Mouse (Mus musculus): ENCODE data around the gene Auts2. TPM values are rescaled to one million over a fixed set of nuclear protein-coding genes. Genes with fewer than 3 reads are reported as not detected.

Gene Auts2
- total and polyA plus RNA-seq, 3 experiments = 16.9 to 35.7 (median 28.1) TPM

- WGBS = 89% methylated on average over 8 of the region's 8 CpGs
- Histone ChIP-seq H3K9ac (ENCODE audit: low read depth, low read length) (no peak overlapping the region), H3K27me3 (ENCODE audit: control insufficient read depth, insufficient read depth, low read length) (no peaks in the 10 kb centered on the region), H3K79me2 (replicated peaks; ENCODE audit: control insufficient read depth, insufficient read depth, low read length) (no peaks in the 10 kb centered on the region), H3K36me3 (ENCODE audit: control insufficient read depth, insufficient read depth, low read length) (no peaks in the 10 kb centered on the region), H3K4me1 (ENCODE audit: control insufficient read depth, insufficient read depth, low read length) (0 out of 2 replicates have a peak, but pooled peaks cover 1% of the 10 kb centered on the region), H3K4me3 (no peak overlapping the region), H3K27ac (no peak overlapping the region)
- TF ChIP-seq EP300 (IDR thresholded peaks at IDR 0.05; ENCODE audit: insufficient read depth, low read depth, low read length) (no peak), CTCF (IDR thresholded peaks at IDR 0.05) (no peak), POLR2A (IDR thresholded peaks at IDR 0.05; ENCODE audit: insufficient read depth, low read depth, low read length) (no peak)
- DNase-seq = no peak
- intact Hi-C loops (cut with DNase I) = no loop called here
Measured at GRCm38 (mm10) chr5:131665068-131665467, 878.1 kb downstream of the Auts2 start.

GRCm38 (mm10) chr5:131664657-131665056, 878.5 kb downstream of the Auts2 start:
- Histone ChIP-seq H3K27ac (no peak overlapping the region), H3K79me2 (replicated peaks; ENCODE audit: control insufficient read depth, insufficient read depth, low read length) (no peaks in the 10 kb centered on the region), H3K4me3 (no peak overlapping the region), H3K4me1 (ENCODE audit: control insufficient read depth, insufficient read depth, low read length) (0 out of 2 replicates have a peak, but pooled peaks cover 1% of the 10 kb centered on the region), H3K27me3 (ENCODE audit: control insufficient read depth, insufficient read depth, low read length) (no peaks in the 10 kb centered on the region), H3K9ac (ENCODE audit: low read depth, low read length) (no peak overlapping the region), H3K36me3 (ENCODE audit: control insufficient read depth, insufficient read depth, low read length) (no peaks in the 10 kb centered on the region)
- intact Hi-C loops (cut with DNase I) = no loop called here
- TF ChIP-seq POLR2A (IDR thresholded peaks at IDR 0.05; ENCODE audit: insufficient read depth, low read depth, low read length) = no peak
- no peak for TF ChIP-seq CTCF (IDR thresholded peaks at IDR 0.05)
- TF ChIP-seq EP300 (IDR thresholded peaks at IDR 0.05; ENCODE audit: insufficient read depth, low read depth, low read length) = no peak
- DNase-seq = no peak
- 91% methylated on average over 7 of the region's 7 CpGs for WGBS

GRCm38 (mm10) chr5:131662657-131663056, 880.5 kb downstream of the Auts2 start:
- Histone ChIP-seq H3K9ac (ENCODE audit: low read depth, low read length) (no peak overlapping the region), H3K27me3 (ENCODE audit: control insufficient read depth, insufficient read depth, low read length) (no peaks in the 10 kb centered on the region), H3K4me1 (ENCODE audit: control insufficient read depth, insufficient read depth, low read length) (0 out of 2 replicates have a peak, but pooled peaks cover 1% of the 10 kb centered on the region), H3K36me3 (ENCODE audit: control insufficient read depth, insufficient read depth, low read length) (no peaks in the 10 kb centered on the region), H3K4me3 (no peak overlapping the region), H3K27ac (no peak overlapping the region), H3K79me2 (replicated peaks; ENCODE audit: control insufficient read depth, insufficient read depth, low read length) (no peaks in the 10 kb centered on the region)
- 71% methylated on average over 2 of the region's 2 CpGs for WGBS
- peak in 1 of 2 experiments; percentile 8 for DNase-seq
- intact Hi-C loops (cut with DNase I) = no loop called here
- TF ChIP-seq POLR2A (IDR thresholded peaks at IDR 0.05; ENCODE audit: insufficient read depth, low read depth, low read length) (no peak), EP300 (IDR thresholded peaks at IDR 0.05; ENCODE audit: insufficient read depth, low read depth, low read length) (no peak), CTCF (IDR thresholded peaks at IDR 0.05) (no peak)

GRCm38 (mm10) chr5:131658822-131659515, 884.2 kb downstream of the Auts2 start:
- intact Hi-C loops (cut with DNase I) = no loop called here

GRCm38 (mm10) chr5:131654206-131654605, 888.9 kb downstream of the Auts2 start:
- WGBS = 90% methylated on average over 7 of the region's 7 CpGs
- H3K79me2 ChIP-seq (replicated peaks; ENCODE audit: control insufficient read depth, insufficient read depth, low read length) = no peaks in the 10 kb centered on the region
- no peaks in the 10 kb centered on the region for H3K27me3 ChIP-seq (ENCODE audit: control insufficient read depth, insufficient read depth, low read length)
- no peak overlapping the region for H3K9ac ChIP-seq (ENCODE audit: low read depth, low read length)
- H3K4me1 ChIP-seq (ENCODE audit: control insufficient read depth, insufficient read depth, low read length) = peaks cover 3% of the 10 kb centered on the region; the same call in 1 of the 2 replicates
- no peak overlapping the region for H3K4me3 ChIP-seq
- TF ChIP-seq POLR2A (IDR thresholded peaks at IDR 0.05; ENCODE audit: insufficient read depth, low read depth, low read length) (no peak), EP300 (IDR thresholded peaks at IDR 0.05; ENCODE audit: insufficient read depth, low read depth, low read length) (no peak), CTCF (IDR thresholded peaks at IDR 0.05) (no peak)
- no peak for DNase-seq
- intact Hi-C loops (cut with DNase I) = loop anchor here (5.0 kb wide), 2 partner anchors 43 to 117 kb away; no protein-coding TSS in a partner anchor
- no peaks in the 10 kb centered on the region for H3K36me3 ChIP-seq (ENCODE audit: control insufficient read depth, insufficient read depth, low read length)
- H3K27ac ChIP-seq = no peak overlapping the region

More at GRCm38 (mm10) chr5:131658822-131659515, 884.2 kb downstream of the Auts2 start:
- no peak overlapping the region for H3K4me3 ChIP-seq
- WGBS = 95% methylated on average over 19 of the region's 19 CpGs
- TF ChIP-seq CTCF (IDR thresholded peaks at IDR 0.05) = no peak
- TF ChIP-seq POLR2A (IDR thresholded peaks at IDR 0.05; ENCODE audit: insufficient read depth, low read depth, low read length) = no peak
- no peak for TF ChIP-seq EP300 (IDR thresholded peaks at IDR 0.05; ENCODE audit: insufficient read depth, low read depth, low read length)
- H3K27ac ChIP-seq = no peak overlapping the region
- H3K9ac ChIP-seq (ENCODE audit: low read depth, low read length) = no peak overlapping the region
- DNase-seq = no peak
- no peaks in the 10 kb centered on the region for H3K36me3 ChIP-seq (ENCODE audit: control insufficient read depth, insufficient read depth, low read length)
- no peaks in the 10 kb centered on the region for H3K4me1 ChIP-seq (ENCODE audit: control insufficient read depth, insufficient read depth, low read length)
- H3K27me3 ChIP-seq (ENCODE audit: control insufficient read depth, insufficient read depth, low read length) = no peaks in the 10 kb centered on the region
- H3K79me2 ChIP-seq (replicated peaks; ENCODE audit: control insufficient read depth, insufficient read depth, low read length) = no peaks in the 10 kb centered on the region

GRCm38 (mm10) chr5:131650381-131650891, 892.7 kb downstream of the Auts2 start:
- Histone ChIP-seq H3K36me3 (ENCODE audit: control insufficient read depth, insufficient read depth, low read length) (peaks cover 4% of the 10 kb centered on the region; the same call in 1 of the 2 replicates), H3K79me2 (replicated peaks; ENCODE audit: control insufficient read depth, insufficient read depth, low read length) (no peaks in the 10 kb centered on the region), H3K27ac (peak overlapping the region; percentile 82), H3K9ac (ENCODE audit: low read depth, low read length) (no peak overlapping the region), H3K4me1 (ENCODE audit: control insufficient read depth, insufficient read depth, low read length) (peaks cover 9% of the 10 kb centered on the region), H3K27me3 (ENCODE audit: control insufficient read depth, insufficient read depth, low read length) (no peaks in the 10 kb centered on the region), H3K4me3 (no peak overlapping the region)
- peak in 1 of 2 experiments; percentile 24 for DNase-seq
- WGBS = 51% methylated on average over 11 of the region's 11 CpGs
- TF ChIP-seq POLR2A (IDR thresholded peaks at IDR 0.05; ENCODE audit: insufficient read depth, low read depth, low read length) (no peak), EP300 (IDR thresholded peaks at IDR 0.05; ENCODE audit: insufficient read depth, low read depth, low read length) (no peak)
- intact Hi-C loops (cut with DNase I) = loop anchor here (5.0 kb wide), 2 partner anchors 47 to 113 kb away; no protein-coding TSS in a partner anchor

All from heart, adult 2 months (tissue).